Mouse (Mus musculus): ENCODE data around the gene Mid1.
"Not testable (repeated sequence)": the region's sequence is repeated elsewhere in the genome, so short reads cannot be mapped to it uniquely, and the experiment has no call there.

DNA sequence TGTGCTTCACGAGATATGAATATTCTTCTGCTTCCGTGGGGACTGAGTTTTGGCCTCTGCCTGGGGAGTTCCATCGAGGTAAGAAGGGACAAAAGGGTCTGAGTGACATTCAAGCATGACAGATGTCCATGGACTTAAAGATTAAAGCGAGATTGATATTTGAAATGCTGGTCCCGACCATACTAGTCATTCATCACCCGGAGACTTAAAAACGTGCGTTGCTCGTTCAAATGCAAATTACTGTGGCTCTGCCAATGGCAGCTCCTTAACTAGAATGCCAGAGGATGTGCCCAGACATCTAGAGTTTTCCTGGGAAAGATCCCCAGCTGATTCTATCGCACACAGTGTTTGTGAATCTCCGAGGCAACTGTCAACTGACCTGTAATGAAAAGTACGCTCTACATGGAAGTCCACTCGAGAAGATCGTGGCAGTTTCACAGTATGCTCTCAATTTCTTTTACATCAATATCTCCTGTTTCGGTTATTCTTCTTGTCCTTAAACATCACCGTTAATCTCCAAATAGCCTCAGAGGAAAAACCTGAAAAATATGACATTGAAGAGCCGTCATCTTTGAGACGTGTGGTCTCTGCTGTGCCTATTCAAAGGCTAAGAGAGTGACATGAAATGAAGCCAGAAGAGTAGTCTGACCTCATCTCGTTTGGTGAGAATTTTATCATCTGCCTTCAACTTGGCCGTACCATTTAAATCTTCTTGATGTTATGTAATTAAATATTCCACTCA is 294.6 kb downstream of the Mid1 start:
- not testable (repeated sequence) for TF ChIP-seq CTCF (IDR thresholded peaks at IDR 0.05; ENCODE audit: low read depth, low read length); POLR2A (IDR thresholded peaks at IDR 0.05; ENCODE audit: extremely low read depth, insufficient read depth, low read length)
